Mouse (Mus musculus) cortical plate, adult 2 months (tissue): ENCODE measurements at regions not wholly inside any gene's neighbourhood (a gene's known extent, or its start where the extent isn't known, plus 50 kb on each side); places are given as distances from the start of the nearest gene placed in this dataset.

ENCODE experiments used
- H3K27ac ChIP-seq: fragments of 200-500 bp; 2 replicates; pipeline ENCODE4 v1.5.1; 2012; ENCODE audit warnings: low read length, control low read depth, inconsistent platforms; ENCODE audit not compliant: insufficient read depth
- H3K4me1 ChIP-seq: fragments of 200-500 bp; 2 replicates; pipeline ENCODE4 v1.6.1; 2011; ENCODE audit warnings: low read length; ENCODE audit not compliant: control insufficient read depth, insufficient read depth
- H3K4me3 ChIP-seq: fragments of 200-500 bp; 2 replicates; pipeline ENCODE4 v1.5.1; 2011; ENCODE audit warnings: mild to moderate bottlenecking, low read length, control low read depth; ENCODE audit not compliant: insufficient read depth
- CTCF ChIP-seq: fragments of 200-500 bp; IDR thresholded peaks from 2 replicates; pipeline ENCODE4 v1.5.1; 2011; ENCODE audit warnings: mild to moderate bottlenecking, control low read depth, low read length; ENCODE audit not compliant: insufficient read depth; ENCODE audit errors: extremely low read depth
- POLR2A ChIP-seq: fragments of 200-500 bp; IDR thresholded peaks from 2 replicates; pipeline ENCODE4 v1.6.1; 2011; ENCODE audit warnings: mild to moderate bottlenecking, low read length, control low read depth; ENCODE audit not compliant: insufficient read depth; ENCODE audit errors: extremely low read depth

DNA sequence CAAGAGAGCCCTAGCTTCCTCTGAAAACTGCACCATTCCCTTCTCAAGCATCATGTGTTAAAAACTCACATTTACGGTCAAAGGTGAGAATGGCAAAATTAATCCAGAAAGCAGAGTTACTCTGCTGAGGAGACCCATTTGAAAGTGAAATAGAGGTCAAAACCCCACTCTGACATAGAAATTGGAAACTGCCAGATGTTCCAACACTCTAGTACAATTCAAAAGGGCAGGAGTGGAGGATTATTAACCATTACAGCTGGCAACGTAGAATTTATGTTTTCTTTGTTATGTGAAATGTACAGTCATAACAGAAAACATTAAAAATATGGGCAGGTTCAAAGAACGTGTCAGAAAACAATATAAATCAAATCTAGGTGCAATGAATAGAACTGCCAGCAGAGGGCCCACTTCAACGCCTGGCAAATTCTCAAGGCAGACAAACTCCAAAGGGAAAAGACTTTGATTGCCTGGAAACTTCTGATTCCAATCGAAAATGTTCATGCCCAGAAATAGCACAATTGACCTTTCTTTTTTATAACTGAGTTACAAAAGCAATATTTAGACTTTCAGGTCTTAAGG, 54.2 kb upstream of the Rfpl4b start:
- TF ChIP-seq POLR2A (no peak), CTCF (peak; percentile 70)
- H3K4me3 ChIP-seq: no peak overlapping the region
- H3K4me1 ChIP-seq: no peaks in the 10 kb centered on the region
- no peak overlapping the region for H3K27ac ChIP-seq

DNA sequence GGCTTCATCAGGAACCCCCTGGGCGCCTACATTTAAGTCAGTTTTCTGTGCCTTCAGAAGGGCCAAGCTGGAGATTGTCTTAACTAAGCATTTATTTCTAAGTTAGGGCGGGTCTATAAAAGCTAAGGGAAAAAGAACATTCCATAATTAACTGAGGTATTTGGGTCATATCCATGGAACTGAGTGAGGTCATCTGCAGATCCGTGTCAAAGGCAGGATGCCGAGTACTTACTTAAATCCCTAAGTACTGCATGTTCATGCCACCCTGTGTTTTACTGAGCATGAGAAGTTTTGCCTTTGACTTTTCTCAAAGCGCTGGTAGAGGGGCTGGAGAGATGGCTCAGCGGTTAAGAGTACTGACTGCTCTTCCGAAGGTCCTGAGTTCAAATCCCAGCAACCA, 57.7 kb upstream of the Rfpl4b start:
- Histone ChIP-seq H3K4me1 (no peaks in the 10 kb centered on the region), H3K4me3 (no peak overlapping the region), H3K27ac (no peak overlapping the region)
- TF ChIP-seq CTCF (no peak), POLR2A (no peak)

DNA sequence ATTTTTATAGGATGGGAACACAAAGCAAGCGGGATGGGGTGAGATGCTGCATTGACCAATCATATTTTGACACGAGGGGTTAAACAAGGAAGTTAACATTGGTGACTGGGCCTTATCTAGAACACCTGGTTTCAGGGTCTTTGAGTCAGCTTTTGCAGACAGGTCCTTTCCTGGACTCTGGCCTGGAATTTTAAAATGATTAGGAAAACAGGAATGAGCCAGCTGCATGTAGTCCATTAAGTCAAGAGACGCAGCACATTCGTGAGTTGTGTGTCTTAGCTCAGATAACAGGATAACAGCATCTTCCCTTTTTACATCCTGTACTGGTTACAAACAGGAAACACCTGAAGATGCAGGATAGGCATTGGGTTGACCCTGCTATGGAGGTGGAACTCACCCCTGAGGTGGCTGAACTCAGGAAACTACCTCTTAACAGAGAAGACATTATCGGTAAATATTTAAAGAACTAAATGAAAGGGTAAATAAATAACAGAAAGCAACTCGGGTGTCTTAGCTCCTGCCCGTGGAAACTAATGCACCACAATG, 59.1 kb upstream of the Rfpl4b start:
- no peaks in the 10 kb centered on the region for H3K4me1 ChIP-seq
- TF ChIP-seq POLR2A (no peak), CTCF (no peak)
- H3K4me3 ChIP-seq: no peak overlapping the region
- H3K27ac ChIP-seq: no peak overlapping the region

DNA sequence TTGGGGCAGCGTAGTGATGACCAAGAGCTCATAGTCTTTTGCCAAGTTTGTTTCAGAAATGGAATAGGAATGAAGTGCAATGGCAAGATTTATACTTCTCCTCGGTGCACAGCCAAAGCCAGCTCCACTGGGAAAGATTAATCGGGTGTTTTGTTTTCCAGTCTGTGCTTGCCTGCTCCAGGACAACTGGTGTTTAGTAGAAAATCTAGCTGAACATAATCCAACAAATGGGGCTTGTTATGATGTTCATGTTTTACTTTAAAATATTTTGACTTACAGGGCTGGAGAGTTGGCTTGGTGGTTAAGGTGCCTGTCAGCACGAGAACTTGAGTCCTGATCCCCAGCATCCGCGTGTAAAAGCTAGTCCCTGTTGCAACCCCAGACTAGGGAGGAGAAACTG, 60.6 kb upstream of the Rfpl4b start:
- TF ChIP-seq POLR2A (no peak), CTCF (no peak)
- Histone ChIP-seq H3K4me1 (no peaks in the 10 kb centered on the region), H3K4me3 (no peak overlapping the region), H3K27ac (no peak overlapping the region)

DNA sequence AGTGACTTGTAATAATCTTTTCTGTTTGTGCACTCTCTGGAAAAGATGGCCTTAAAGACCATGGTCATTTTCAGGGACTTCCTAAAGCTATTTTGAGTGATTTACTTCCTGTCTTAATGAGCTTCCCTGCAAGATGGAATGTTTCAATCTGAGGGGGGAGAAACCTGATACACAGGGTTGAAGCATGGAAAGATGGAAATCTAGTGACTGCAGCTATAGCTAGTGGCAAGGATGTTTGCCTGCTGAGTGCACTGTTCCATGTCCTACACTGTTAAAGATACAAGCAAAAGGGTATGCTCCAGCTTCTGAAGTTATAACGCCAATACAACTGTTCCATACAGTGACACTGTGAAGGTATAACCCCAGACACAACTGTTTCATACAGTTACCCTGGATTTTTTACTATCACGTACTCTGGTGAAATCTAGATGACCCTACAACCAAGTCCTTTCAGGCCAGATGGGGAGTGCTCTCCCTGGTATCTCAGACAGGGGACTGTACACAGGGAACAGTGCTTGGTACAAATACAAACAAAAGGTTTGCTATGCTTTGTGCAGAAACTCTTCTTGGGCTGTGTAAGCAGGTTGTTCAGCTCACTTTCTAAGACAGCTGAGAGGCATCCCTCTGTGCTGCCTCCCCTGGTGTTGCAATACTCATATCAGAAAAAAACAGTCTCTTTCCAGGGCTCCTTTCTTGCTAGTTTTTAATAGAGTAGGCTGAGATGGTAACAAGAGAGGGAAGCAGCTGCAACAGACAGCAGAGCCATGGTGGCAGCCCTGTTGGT, 62.4 kb upstream of the Rfpl4b start:
- TF ChIP-seq POLR2A (no peak), CTCF (no peak)
- H3K27ac ChIP-seq: no peak overlapping the region
- H3K4me1 ChIP-seq: no peaks in the 10 kb centered on the region
- H3K4me3 ChIP-seq: no peak overlapping the region

DNA sequence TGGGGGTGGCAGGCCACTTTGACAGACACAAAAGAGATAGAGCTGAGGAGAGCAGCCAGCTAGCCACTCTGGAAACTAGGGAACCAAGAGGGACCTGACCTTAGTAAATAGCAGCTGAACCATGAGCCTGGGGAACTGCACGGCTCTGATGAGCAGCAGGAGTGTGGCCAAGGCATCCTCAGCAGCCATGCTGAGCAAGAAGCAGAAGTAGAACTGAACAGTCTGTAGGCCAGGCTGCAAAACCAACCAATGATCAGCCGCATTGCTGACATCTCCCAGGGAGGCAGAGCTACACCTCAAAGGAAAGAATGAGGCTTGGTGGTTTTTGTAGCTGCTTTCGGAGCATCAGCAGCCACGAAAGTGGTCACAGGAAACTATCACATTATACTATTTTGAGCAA, 63.1 kb upstream of the Rfpl4b start:
- no peak overlapping the region for H3K4me3 ChIP-seq
- TF ChIP-seq CTCF (no peak), POLR2A (no peak)
- no peaks in the 10 kb centered on the region for H3K4me1 ChIP-seq
- H3K27ac ChIP-seq: no peak overlapping the region

DNA sequence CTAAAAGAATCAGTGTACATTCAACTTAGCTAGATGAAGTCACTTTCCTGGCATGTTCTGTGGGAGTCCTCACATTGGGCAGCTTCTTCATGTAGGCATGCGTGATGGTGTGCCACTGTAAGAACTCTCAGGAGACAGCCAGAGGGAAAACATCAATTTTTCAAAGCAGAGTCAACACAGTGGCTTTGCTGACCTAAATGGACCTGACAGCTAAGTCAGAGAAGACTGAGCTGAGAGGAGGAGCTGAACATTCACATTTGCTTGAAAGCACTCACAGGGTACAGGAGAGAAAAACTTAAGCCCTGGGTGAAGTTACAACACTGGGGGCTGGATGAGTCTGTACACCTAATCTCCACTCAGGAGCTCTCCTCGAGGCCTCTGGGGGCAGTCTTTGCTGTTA, 64.9 kb upstream of the Rfpl4b start:
- TF ChIP-seq CTCF (no peak), POLR2A (no peak)
- Histone ChIP-seq H3K27ac (no peak overlapping the region), H3K4me3 (no peak overlapping the region), H3K4me1 (no peaks in the 10 kb centered on the region)

DNA sequence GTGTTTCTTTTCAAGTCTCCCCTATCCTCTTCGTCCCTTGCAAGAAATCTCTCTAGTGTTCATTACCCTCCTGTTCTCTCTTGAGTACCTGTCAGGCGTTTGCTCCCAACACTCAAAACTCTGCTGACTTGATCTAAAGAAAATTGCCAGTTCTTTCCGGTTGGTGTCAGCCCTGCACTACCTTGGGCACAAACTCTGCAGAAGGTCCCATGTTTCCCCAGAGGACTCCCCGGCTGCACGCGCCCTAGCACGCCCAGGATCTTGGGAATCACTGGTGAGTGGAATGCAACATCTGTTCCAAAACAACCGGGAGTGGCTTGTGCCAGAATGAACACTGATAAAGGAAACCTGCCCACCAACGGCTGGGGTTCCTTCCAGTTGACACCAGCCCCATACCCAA, 66.3 kb upstream of the Rfpl4b start:
- no peaks in the 10 kb centered on the region for H3K4me1 ChIP-seq
- TF ChIP-seq POLR2A (no peak), CTCF (0 out of 2 replicates have a peak, but pooled peaks have one; percentile 19)
- H3K4me3 ChIP-seq: no peak overlapping the region
- H3K27ac ChIP-seq: no peak overlapping the region

DNA sequence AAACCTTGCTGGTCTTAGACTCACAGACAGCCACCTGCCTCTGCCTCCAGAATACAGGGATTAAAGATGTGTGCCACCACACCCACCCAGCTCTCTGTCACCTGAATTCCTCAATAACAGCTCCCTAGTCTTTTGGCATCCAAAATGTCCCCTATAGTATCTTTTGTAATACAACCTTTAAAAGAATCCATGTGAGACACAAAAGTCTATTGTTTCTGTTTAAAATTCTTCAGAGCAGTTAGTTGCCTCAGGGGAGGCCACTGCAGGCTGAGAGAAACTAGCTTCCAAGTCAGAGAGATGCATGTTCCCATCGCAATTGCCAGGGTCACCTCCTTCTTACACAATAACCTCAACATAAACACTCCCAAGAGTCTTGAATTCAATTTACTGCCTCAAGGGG, 70.6 kb upstream of the Lama4 start:
- H3K4me3 ChIP-seq: no peak overlapping the region
- H3K4me1 ChIP-seq: no peaks in the 10 kb centered on the region
- H3K27ac ChIP-seq: no peak overlapping the region
- TF ChIP-seq POLR2A (no peak), CTCF (no peak)

DNA sequence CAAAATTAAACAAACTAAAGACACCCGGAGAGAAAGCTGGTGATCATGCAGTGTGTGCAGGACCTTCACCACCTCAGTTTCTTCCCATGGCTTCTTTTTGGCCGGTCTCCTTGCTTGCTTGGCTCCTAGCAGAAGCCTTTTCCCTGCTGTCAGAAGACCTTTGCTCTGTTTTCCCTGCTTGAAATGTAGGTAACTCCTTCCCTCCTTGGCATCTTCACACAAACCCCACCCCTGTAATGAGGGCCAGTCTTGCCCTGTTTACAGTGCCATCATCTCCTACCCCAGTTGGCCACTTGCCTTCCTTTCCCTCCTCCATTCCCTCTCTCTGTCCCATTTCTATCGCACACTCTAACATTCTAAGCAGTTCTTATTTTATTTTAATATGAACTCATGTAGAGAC, 69.7 kb upstream of the Lama4 start:
- no peak overlapping the region for H3K4me3 ChIP-seq
- H3K4me1 ChIP-seq: no peaks in the 10 kb centered on the region
- H3K27ac ChIP-seq: no peak overlapping the region
- TF ChIP-seq CTCF (no peak), POLR2A (no peak)
